In the genomic region with DNA sequence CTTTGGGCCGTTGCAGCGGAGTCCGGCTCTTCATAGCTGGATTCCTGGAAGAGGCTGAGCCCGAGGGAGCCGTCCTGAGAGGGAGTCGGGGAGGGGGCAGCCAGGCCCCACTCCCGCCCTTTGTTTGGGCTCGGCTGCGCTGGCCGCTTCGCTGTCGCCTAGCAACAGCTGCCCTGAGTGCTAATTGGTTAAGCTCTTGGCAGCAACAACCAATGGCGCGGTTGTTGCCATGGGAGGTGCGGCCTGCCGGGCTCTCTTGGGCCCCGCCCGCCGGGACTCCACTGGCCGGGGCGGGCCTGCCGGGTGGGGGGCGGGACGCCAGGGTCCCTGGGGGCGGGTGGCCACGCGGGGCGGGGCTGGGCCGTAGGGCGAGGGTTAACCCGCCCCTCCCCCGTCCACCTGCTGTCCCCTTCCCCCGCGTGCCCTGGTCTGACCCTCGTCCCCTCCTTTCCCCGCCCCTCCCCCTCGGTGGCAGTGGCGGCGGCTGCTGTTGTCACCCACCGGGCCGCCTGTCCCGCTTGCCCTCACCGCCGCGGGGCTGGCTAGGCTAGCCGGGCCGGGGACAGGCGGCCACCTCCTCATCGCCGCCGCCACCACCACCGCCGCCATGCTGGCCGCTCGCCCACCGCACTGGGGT, we compare ENCODE assay signal across 8 mouse cellular contexts. TPM values are rescaled to one million over a fixed set of nuclear protein-coding genes. Genes with fewer than 3 reads are reported as not detected.
DNase-seq lines count a peak whose midpoint lies in the region; ATAC-seq lines count a peak whose summit lies in the region.

No protein-coding gene starts in this region.

- peak; percentile 95 for DNase-seq in adipocyte (ENCODE audit: low spot score)
- peak; percentile 97 for DNase-seq in embryo, embryonic 10 days (ENCODE audit: low spot score)
- peak; percentile 92 for DNase-seq in gastrocnemius, postnatal 10 days
- DNase-seq in induced T-regulatory cell, adult 2 months (ENCODE audit: low read depth): peak; percentile 96
- DNase-seq in left cerebral cortex, adult 9 months (ENCODE audit: low spot score in 2 of 2): peak; percentile 89 to 95
- DNase-seq in right cerebral cortex, postnatal 14 days: peak; percentile 92
- DNase-seq in urinary bladder, postnatal 36 days (ENCODE audit: low spot score in 2 of 2): peak; percentile 90 to 93

- ATAC-seq in megakaryocyte progenitor cell, adult 5-6 weeks (replicated peaks; ENCODE audit: poor library complexity): peak; percentile 81

RNA-seq across cellular contexts. Expression of a gene that starts 0.6 kb away (rescaled TPM):
- total RNA-seq in gastrocnemius, postnatal 10 days (2021): 100 to 1,000 TPM; 151 to 161 TPM
- 1.2 and 2.1 TPM in 2 replicates for total RNA-seq in megakaryocyte progenitor cell, adult 5-6 weeks (2015)
- total RNA-seq in megakaryocyte progenitor cell, adult 5-6 weeks (2017): 1.1 and 1.2 TPM in 2 replicates

RNA-seq across cellular contexts. Expression of a gene that starts 10.3 kb away (rescaled TPM):
- 10 to 100 TPM; 44.0 to 49.0 TPM for total RNA-seq in gastrocnemius, postnatal 10 days (2021)
- 164 and 172 TPM in 2 replicates for total RNA-seq in megakaryocyte progenitor cell, adult 5-6 weeks (2015)
- total RNA-seq in megakaryocyte progenitor cell, adult 5-6 weeks (2017): 207 and 270 TPM in 2 replicates

RNA-seq across cellular contexts. Expression of a gene that starts 50.6 kb away (rescaled TPM):
- total RNA-seq in gastrocnemius, postnatal 10 days (2021): not detected
- not detected in 2 replicates for total RNA-seq in megakaryocyte progenitor cell, adult 5-6 weeks (2015)
- not detected in 2 replicates for total RNA-seq in megakaryocyte progenitor cell, adult 5-6 weeks (2017)

Comparison
In these comparisons a context has a peak if more than half of its experiments do, and no peak if none do; other contexts are left out.
1. Peak in every context shown above with its lines: DNase-seq and ATAC-seq.
2. RNA of a gene that starts 0.6 kb away (total RNA-seq): 151 to 161 TPM in gastrocnemius, postnatal 10 days; 1.1 to 2.1 TPM in megakaryocyte progenitor cell, adult 5-6 weeks; every median in the first group is over 10 times any median in the second.